Mouse (Mus musculus): Measurements from ENCODE around the gene Cfap97d1.

The Cfap97d1 gene

DNA sequence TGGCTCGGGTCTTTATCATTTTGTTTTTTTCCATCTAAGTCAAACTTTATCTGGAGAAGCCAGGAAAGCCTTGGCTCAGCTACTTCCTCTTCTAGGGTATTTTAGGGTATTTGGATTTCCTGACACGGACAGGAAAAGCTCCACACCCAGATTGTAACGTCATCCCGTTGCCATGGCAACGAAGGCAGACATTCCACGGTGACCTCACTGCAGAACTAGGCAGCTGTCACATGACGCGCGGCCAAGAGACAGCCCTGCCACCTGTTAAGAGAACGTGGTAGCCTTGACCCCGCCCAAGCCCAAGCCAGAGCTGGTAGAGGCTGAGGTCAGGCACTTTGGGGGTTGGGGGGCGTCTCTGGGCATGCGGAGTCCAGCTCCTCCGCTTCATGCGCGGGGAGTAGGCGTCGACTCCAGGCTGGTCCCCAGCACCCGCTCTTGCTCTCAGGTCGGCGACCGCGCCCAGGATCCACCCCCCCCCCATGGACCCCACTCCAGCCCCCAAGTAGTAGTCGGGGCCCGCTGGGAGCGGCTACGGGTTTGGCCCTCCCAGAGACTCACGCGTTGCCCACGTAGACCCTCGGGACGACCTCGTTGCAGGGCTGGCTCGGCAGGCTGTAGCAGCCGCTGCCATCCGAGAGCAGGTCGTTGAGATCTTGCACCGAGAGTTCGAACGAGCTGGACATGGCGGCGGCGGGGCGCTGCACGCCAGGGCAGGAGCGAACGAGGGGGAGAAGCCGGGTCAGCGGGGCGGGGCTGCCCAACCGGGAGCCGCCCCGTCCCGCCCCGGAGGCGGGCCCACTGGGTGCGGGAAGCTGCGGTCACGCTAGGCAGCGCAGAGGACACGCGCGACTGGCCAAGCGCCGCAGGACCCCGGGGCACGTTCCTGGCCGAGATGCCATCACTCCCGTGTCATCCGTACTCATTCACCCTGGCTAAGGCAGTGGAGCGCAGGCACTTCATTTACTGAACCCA is at the start of gene Cfap97d1:
Gene Cfap97d1, plus strand, starts transcription at position 226 of the 972 bp plus-strand sequence.
- peak; percentile 85 to 93 for DNase-seq (ENCODE audit: low spot score in 2 of 2)

GRCm38 (mm10) chr11:101935743-101936142 is 48.3 kb upstream of the Cfap97d1 start:
- no peak for DNase-seq (ENCODE audit: low spot score in 2 of 2)

DNA sequence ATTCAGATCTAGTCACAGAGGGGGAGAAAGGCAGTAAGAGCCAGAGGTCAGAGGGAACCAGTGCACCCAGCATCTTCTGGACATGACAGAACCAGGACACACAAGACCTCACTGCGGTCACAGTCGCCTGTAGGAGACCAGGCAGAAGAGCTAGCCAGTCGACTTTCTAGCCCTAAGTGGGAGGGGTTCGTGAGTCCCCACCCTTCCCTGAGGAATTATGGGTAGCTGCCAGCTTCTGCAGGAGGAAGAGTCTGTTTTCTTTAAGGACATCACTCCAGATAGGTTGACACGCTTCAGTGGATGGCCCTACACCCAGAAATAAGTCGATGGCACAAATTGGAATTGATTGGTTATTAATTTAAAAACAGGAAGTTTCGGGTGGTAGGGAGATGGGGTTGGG is 47.7 kb upstream of the Cfap97d1 start:
- no peak for DNase-seq (ENCODE audit: low spot score in 2 of 2)

- DNase-seq (ENCODE audit: low spot score in 2 of 2), result no peak
Observed at GRCm38 (mm10) chr11:101937108-101937507, 47.0 kb upstream of the Cfap97d1 start.

DNA sequence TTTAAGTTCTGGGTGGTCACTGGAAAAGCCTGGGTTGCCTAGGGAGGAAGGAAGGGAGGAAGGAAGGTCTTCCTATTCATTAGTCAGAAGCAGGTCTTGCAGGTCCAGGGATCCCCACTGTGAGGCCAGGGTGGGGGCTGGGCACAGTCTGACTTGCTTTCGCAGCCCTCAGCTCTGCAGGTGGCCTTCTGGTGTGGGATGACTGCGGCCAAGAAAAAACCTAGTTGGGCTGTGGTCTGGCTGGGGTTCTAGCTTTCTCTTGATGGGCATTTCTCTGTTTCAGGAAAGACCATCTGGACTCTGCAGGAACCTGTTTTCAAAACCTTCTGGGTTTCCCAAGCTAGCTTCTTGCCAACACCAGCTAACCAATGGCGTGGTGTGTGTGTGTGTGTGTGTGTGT is 41.0 kb upstream of the Cfap97d1 start:
- no peak for DNase-seq (ENCODE audit: low spot score in 2 of 2)

DNA sequence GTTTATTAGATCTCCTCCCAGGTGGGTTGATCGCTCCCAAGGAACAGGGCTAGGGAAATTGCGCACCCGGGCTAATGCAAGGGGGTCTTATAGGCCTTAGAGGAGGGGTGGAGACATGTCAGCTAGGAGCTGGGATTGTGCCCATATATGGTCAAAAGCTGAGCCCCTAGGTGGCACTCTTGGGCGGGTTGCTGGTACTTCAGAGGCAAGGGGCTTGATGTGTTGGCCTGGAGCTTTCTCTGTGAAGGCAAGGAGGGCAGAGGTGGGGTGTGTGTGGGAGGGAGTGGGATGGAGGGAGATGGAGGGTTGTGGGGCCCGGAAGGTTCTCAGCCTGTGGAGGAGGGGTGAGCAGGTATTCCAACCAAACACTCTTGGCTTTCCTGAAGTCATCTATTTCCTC is 37.6 kb upstream of the Cfap97d1 start:
- DNase-seq (ENCODE audit: low spot score in 2 of 2), result no peak

DNA sequence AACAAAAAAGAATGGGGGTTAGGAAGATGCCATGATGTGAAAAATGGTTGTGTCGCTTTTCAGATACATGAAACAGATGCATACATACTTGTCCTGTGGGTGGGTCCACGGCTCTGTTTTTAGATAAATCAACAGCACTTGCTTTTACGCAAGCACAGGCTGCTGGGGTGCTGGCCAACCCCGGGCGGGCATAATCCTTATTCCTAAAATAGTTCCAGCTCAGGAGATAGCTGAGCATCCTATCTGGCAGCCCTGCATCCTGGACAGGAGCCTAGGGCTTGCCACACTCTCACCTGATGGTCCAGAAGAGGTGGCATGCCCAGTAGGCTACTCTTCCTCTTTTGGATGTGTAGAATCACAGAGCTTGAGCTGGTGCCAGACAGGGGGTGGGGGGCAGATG is 34.1 kb upstream of the Cfap97d1 start:
- DNase-seq (ENCODE audit: low spot score in 2 of 2), result no peak

DNA sequence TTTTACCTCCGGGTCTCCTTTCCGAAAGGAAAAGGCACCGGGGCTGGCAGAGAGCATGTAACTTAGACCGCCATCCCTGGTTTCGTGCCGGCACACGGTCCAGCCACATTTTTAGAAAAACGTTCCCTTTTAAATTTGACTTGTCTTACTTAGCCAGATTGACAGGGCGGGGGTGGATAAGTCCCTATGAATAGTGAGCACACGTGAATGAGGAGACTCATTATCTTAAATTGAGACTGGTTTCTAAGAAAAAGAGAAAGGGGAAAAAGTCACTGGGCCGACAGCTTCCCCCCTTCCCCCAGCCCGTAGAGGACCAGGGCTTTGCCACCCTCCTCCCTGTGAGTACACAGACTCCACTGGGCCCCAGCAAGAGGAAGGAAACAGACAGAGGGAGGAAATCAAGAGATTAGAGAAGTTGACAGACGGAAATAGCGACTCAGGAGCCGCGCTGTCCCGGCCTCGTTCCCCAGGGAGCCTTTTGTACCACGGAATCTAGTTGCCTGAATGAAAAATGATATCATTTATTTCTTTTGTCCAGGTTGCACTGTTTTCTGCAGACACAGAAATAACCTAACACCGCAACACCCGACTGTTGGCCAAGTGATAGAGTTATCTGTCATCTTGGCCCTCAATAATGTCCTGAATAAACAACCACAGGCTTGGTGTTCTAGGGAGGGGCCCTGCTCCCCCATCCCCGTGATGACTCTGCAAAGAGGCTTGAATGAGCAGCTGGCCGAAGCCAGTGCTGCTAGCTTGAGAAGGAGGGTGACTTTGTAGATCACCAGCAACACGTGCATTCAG is 31.3 kb upstream of the Cfap97d1 start:
- no peak for DNase-seq (ENCODE audit: low spot score in 2 of 2)

- DNase-seq (ENCODE audit: low spot score in 2 of 2), result no peak
Observed at GRCm38 (mm10) chr11:101953441-101953840, 30.6 kb upstream of the Cfap97d1 start.

DNA sequence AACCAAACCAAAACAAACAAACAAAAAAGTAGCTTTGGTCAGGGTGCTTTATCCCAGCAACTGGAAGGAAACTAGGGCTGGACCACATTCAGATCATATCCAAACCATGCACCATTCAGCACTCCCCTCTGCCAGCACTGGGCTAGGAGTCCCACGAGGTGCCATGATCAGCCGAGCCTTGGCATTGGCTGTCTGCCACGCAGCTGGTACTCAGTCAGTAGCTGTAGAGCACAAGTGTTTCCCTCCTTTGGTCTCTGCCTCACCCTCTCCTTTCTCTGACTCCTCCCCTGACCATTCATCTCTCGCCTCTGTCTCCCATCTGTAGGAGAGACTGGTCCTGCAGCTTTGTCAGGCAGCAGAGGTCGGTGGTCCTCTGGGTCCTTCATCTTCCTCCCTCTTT is 26.6 kb upstream of the Cfap97d1 start:
- DNase-seq (ENCODE audit: low spot score in 2 of 2), result no peak

DNA sequence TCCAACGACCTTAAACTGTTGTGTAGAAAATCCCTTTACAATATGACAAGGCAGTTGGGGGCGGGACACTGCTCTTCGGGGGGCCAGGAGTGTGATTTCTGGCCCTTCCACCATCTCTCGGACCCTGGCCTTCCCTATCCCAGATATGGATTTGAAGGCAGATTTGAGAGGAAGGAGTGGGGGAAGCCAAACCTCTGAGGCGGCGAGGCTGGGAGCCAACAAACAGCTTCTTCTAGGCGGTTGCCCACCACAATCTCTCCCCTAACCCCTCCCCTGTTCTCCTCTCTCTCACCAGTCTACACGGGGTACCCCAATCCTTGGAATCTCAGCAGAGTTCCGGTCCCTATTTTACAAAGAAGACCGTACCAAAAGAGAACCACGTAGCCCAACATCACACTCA is 21.0 kb upstream of the Cfap97d1 start:
- no peak for DNase-seq (ENCODE audit: low spot score in 2 of 2)

DNA sequence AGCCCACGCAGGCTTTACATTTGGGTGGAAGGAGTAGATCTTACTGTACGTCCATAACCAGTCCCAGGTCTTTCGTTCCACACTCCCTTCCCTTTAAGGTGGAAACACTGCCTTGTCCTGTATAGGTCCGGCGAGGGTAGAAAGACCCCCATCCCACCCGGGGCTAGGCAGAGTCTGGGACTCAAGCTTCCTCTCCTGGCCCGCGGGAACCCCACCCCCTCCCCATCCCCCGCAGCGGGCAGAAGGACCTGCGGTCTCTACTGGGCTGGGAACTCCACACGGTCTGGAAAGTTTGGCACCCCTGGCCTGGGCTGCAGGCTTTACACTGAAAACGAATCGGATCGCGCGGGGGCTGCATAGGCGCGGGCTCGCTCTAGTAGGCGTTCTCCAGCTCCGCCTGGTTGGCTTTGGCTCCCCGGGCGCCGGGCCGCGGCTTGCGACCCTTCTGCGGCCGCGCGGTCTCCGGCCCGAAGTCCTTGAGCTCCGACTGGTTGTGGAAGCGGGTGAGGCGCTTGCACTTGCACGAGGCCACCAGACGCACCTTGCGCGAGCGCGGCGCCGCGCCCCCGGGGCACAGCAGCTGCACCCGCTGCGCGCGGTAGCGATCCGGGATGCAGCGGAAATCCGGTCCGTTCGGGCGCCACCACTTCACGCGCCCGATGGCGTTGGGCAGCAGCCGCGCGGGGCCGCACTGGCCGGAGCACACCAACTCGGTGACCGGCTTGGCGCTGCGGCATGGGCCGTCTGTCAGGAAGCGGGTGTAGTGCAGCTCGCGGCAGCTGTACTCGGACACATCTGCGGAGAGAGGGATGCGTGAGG is 20.4 kb upstream of the Cfap97d1 start:
- DNase-seq (ENCODE audit: low spot score in 2 of 2), result no peak

DNA sequence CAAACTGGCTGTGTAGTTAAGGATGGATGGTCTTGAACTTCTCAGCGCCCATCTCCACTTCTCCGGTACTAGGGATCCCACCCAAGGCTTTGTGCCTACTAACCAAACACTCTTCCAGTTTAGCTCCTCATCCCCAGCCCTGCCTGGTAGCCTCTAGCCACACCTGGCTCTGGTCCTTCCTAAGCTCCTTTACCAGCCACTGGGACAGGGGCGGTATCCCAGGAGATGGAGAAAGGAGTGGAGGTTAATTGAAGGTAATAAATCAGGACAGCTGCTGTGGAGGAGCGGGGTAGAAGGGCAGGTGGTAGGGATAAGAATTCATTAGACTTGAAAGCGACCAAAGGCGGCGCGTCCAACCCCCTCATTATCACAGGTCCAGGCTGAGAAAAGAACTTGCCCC is 19.4 kb upstream of the Cfap97d1 start:
- no peak for DNase-seq (ENCODE audit: low spot score in 2 of 2)

- no peak for DNase-seq (ENCODE audit: low spot score in 2 of 2)
Observed at GRCm38 (mm10) chr11:101965553-101965952, 18.5 kb upstream of the Cfap97d1 start.

GRCm38 (mm10) chr11:101966965-101967614 is 17.0 kb upstream of the Cfap97d1 start, which contains the start of gene Sost:
Sost (minus strand) TSS chr11:101967015.
- DNase-seq (ENCODE audit: low spot score in 2 of 2), result no peak

- DNase-seq (ENCODE audit: low spot score in 2 of 2), result no peak
Observed at GRCm38 (mm10) chr11:101968311-101968710, 15.8 kb upstream of the Cfap97d1 start.

DNA sequence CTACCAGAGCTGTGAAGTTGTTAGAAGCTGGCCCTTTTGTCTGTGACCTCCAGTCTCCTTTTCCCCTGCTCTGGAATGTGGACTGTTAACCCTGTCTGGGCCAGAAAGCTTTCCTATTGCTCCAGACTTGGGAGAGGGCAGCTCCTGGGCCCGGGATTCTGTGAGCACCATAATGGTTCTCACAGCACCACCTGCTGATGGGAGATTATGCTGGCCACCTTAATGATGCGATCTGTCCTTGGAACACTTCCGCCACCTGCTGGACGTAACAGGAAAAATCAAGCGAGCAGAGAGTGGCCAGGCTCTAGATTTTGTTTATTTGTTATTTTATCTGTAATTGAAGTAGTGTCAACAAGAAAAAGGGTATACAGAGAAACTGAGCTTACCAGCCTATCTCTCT is 15.3 kb upstream of the Cfap97d1 start:
- DNase-seq (ENCODE audit: low spot score in 2 of 2), result peak; percentile 76 to 81

DNA sequence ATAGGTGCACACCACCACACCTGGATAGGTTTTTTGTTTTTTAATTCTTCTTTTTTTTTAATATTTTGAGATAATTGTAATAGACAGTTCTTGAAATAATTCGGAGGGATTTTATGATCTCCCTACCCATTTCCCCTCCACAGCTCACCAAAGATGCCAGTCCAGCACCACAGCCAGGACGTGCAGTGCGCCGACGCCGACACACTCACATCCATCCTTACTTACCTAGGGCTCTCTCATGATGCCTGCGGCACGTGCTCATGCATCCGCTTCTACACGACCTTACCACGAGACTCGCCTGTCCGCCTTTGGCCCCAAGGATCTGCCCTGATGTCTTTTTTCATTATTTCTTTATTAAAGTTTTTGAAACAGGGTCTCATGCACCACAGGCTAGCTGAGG is 14.2 kb upstream of the Cfap97d1 start:
- no peak for DNase-seq (ENCODE audit: low spot score in 2 of 2)

DNA sequence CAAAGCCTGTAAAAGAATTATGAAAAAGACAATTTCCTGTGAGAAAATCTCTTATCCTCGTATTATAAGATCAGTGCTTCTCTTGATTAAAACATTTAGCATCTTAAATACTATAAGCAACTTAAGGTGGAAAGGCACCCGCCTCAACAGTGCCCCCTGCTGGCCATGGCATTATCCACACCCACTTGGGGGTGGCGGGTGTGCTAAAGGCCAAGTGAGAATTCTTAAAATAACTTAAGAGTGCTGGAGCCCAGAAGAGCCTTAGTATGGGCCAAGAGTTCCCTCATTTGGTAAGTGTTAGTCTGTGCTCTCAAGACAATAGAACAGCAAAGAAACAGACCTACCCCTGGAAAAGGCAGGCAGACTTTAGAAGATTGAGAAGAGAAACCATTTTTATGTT is 12.7 kb upstream of the Cfap97d1 start:
- DNase-seq (ENCODE audit: low spot score in 2 of 2), result no peak

GRCm38 (mm10) chr11:101972097-101972496 is 12.0 kb upstream of the Cfap97d1 start:
- DNase-seq (ENCODE audit: low spot score in 2 of 2), result no peak

- DNase-seq (ENCODE audit: low spot score in 2 of 2), result no peak
Observed at GRCm38 (mm10) chr11:101972651-101973050, 11.4 kb upstream of the Cfap97d1 start.

Data from frontal cortex, postnatal 25 days (tissue).